Mouse (Mus musculus) adipose tissue, adult 10 weeks (tissue): ENCODE measurements around the gene Tmprss6. TPM values are rescaled to one million over a fixed set of nuclear protein-coding genes. Genes with fewer than 3 reads are reported as not detected.

Source experiments
- polyA plus RNA-seq: library from polyadenylated mRNA; stranded (reverse); fragments of 350-450 nt; fragmentation: Illumina TruSeq; extraction: RNeasy Lipid Tissue Mini Kit (QIAGEN cat#74804); gene quantifications from one replicate; pipeline ENCODE4 v1.2.3, GENCODE M21; 2014; ENCODE audit warnings: low read depth, low replicate concordance

Gene Tmprss6
- polyA plus RNA-seq: 0.45 TPM

GRCm38 (mm10) chr15:78468379-78468937, at the start of gene Tmprss6:
Tmprss6 (minus strand) TSS chr15:78468634.

GRCm38 (mm10) chr15:78494968-78495406, 26.6 kb upstream of the Tmprss6 start, which contains the start of gene Il2rb:
Il2rb (minus strand) TSS chr15:78495271.

GRCm38 (mm10) chr15:78428391-78429138, 39.9 kb downstream of the Tmprss6 start, which contains the start of gene Kctd17:
Kctd17 (plus strand) TSS chr15:78428564.

GRCm38 (mm10) chr15:78406293-78406934, 62.0 kb downstream of the Tmprss6 start, which contains the start of gene Mpst:
Mpst (plus strand) TSS chr15:78406416.

GRCm38 (mm10) chr15:78405517-78406211, 62.8 kb downstream of the Tmprss6 start, which contains the start of gene Tst:
Tst (minus strand) TSS chr15:78405907.

GRCm38 (mm10) chr15:78395478-78395962, 72.9 kb downstream of the Tmprss6 start, which contains the start of gene Tex33:
Tex33 (minus strand) TSS chr15:78395912.

Other genes with a start within 250 kb of the Tmprss6 start
- gene Ncf4, start 223.8 kb downstream of the Tmprss6 start, polyA plus RNA-seq: 9.2 TPM
- 5.3 TPM for gene Csf2rb2, start 162.9 kb downstream of the Tmprss6 start, polyA plus RNA-seq
- gene Csf2rb, start 142.9 kb downstream of the Tmprss6 start, polyA plus RNA-seq: 14.8 TPM
- gene Tex33, start 72.7 kb downstream of the Tmprss6 start, polyA plus RNA-seq: 9.8 TPM
- gene Tst, start 62.7 kb downstream of the Tmprss6 start, polyA plus RNA-seq: 51.7 TPM
- 50.4 TPM for gene Mpst, start 62.2 kb downstream of the Tmprss6 start, polyA plus RNA-seq
- gene Kctd17, start 40.1 kb downstream of the Tmprss6 start, polyA plus RNA-seq: 127 TPM
- 2.5 TPM for gene Il2rb, start 26.6 kb upstream of the Tmprss6 start, polyA plus RNA-seq
- 14.7 TPM for gene C1qtnf6, start 62.8 kb upstream of the Tmprss6 start, polyA plus RNA-seq
- not detected for gene Sstr3, start 76.1 kb upstream of the Tmprss6 start, polyA plus RNA-seq
- gene Rac2, start 104.1 kb upstream of the Tmprss6 start, polyA plus RNA-seq: 9.9 TPM
- 28.4 TPM for gene Cyth4, start 128.4 kb upstream of the Tmprss6 start, polyA plus RNA-seq